Mouse (Mus musculus) bone marrow, adult 2 months (tissue): ENCODE results near the gene Gpbp1l1.

Source experiments
- CTCF ChIP-seq: fragments of 200-500 bp; IDR thresholded peaks from 2 replicates; pipeline ENCODE4 v1.5.1; 2011; ENCODE audit warnings: low read length, control low read depth; ENCODE audit not compliant: control insufficient read depth, insufficient read depth
- POLR2A ChIP-seq: fragments of 200-500 bp; IDR thresholded peaks from 2 replicates; pipeline ENCODE4 v1.6.1; 2011; ENCODE audit warnings: low read depth, mild to moderate bottlenecking, control low read depth, low read length, borderline replicate concordance; ENCODE audit not compliant: control insufficient read depth

DNA sequence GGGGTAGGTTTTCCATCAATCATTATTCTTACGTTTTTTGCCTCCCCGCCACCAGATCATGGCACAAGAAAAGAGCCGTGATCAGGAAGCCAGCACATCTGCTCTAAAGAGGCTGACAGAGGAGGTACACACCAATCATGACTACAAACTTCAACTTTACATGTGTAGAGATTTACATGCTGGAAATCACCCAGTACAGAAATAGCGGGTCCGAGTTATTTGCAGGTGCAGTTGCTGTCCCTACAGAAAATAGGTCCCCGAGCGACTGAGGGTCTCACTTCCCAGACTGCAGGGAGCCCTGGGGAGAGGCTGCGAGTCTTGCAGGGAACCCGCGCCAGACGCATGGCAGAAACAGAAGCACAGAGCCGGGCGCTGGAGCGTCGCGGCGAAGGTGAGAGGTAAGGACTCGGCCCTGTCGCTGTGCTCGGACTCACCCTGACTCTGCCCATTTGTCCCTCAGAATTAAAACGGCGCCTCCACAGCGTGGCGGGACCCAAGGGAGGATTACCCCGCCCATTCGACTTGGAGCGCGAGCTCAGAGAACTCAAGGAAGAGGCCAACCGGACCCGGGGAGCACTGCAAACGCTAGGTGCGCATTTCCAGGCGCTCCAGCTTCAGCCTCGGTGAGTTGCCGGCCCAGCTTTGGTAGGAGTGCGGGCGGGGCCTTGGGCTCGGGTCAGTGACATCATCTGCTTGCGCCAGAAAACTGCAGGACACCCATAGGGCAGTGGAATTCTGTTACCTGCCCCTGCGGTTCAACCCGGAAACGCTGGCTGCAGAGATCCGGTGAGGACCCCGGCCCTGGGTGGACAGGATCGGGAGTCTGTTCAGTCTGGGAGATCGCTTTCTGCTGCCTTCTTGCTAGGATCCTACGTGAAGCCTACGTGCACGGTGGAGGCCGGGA, 39.8 kb downstream of the Gpbp1l1 start:
- TF ChIP-seq POLR2A (peak; percentile 36; the same call in 1 of the 2 replicates), CTCF (no peak)
